Mouse (Mus musculus) midbrain, postnatal 0 days (tissue): ENCODE measurements at regions not wholly inside any gene's neighbourhood (a gene's known extent, or its start where the extent isn't known, plus 50 kb on each side); places are given as distances from the start of the nearest gene placed in this dataset.

Experiments
- ATAC-seq: fragments of 200-750 bp; cut with Nextera tagmentation; 2 replicates; pipeline ENCODE4 v1.8.0; 2017; ENCODE audit warnings: moderate number of reproducible peaks, mild to moderate bottlenecking, moderate TSS enrichment, moderate library complexity; ENCODE audit not compliant: low FRiP score
- DNase-seq: peaks from one replicate; pipeline ENCODE4 v3.0.0-alpha.2; 2015; ENCODE audit warnings: low spot score
- H3K27ac ChIP-seq: fragments of 300-500 bp; sonication (generic); 2 replicates; pipeline ENCODE4 v1.5.1; 2014; ENCODE audit warnings: low read depth, mild to moderate bottlenecking, low read length, mixed read lengths
- H3K27me3 ChIP-seq: fragments of 300-500 bp; sonication (generic); 2 replicates; pipeline ENCODE4 v1.6.1; 2014; ENCODE audit warnings: low read length, control low read depth, mixed read lengths; ENCODE audit not compliant: insufficient read depth
- H3K36me3 ChIP-seq: fragments of 300-500 bp; sonication (generic); 2 replicates; pipeline ENCODE4 v1.6.1; 2014; ENCODE audit warnings: low read length, control low read depth, mixed read lengths; ENCODE audit not compliant: insufficient read depth
- H3K4me1 ChIP-seq: fragments of 300-500 bp; sonication (generic); 2 replicates; pipeline ENCODE4 v1.6.1; 2014; ENCODE audit warnings: mild to moderate bottlenecking, control low read depth, antibody characterized with exemption, low read length, mixed read lengths; ENCODE audit not compliant: insufficient read depth
- H3K4me2 ChIP-seq: fragments of 300-500 bp; sonication (generic); 2 replicates; pipeline ENCODE4 v1.6.1; 2014; ENCODE audit warnings: low read depth, mild to moderate bottlenecking, low read length, mixed read lengths; ENCODE audit not compliant: poor library complexity, severe bottlenecking
- H3K4me3 ChIP-seq: fragments of 300-500 bp; sonication (generic); 2 replicates; pipeline ENCODE4 v1.5.1; 2014; ENCODE audit warnings: low read depth, mild to moderate bottlenecking, low read length, moderate library complexity
- H3K9ac ChIP-seq: fragments of 300-500 bp; sonication (generic); replicated peaks from 2 replicates; pipeline ENCODE4 v1.6.1; 2014; ENCODE audit warnings: mild to moderate bottlenecking, low read length, moderate library complexity, mixed read lengths; ENCODE audit not compliant: poor library complexity, severe bottlenecking
- H3K9me3 ChIP-seq: fragments of 300-500 bp; sonication (generic); 2 replicates; pipeline ENCODE4 v1.6.1; 2016; ENCODE audit warnings: low read length, control low read depth
- CTCF ChIP-seq: IDR thresholded peaks from 2 replicates; pipeline ENCODE4 v1.5.1; 2016; ENCODE audit warnings: antibody characterized with exemption, mild to moderate bottlenecking
- WGBS: fragments of 180-500 bp; shearing (Covaris S2); extraction: QIAGEN DNeasy Blood & Tissue Kit; methylation state at CpG from one replicate; pipeline ENCODE4 v1.1.7; 2014; 5-methylcytosine and 5-hydroxymethylcytosine counted together

- Histone ChIP-seq H3K27ac (no peak overlapping the region), H3K9me3 (no peaks in the 10 kb centered on the region), H3K4me1 (no peaks in the 10 kb centered on the region), H3K9ac (no peak overlapping the region), H3K4me3 (no peak overlapping the region), H3K27me3 (no peaks in the 10 kb centered on the region), H3K36me3 (no peaks in the 10 kb centered on the region), H3K4me2 (no peak overlapping the region)
- DNase-seq (no peak), ATAC-seq (no peak)
- 86% methylated on average over 2 of the region's 2 CpGs for WGBS
- no peak for TF ChIP-seq CTCF
These were observed 313.2 kb upstream of the Dpyd start for GRCm38 (mm10) chr3:118248768-118249167.

- no peaks in the 10 kb centered on the region for H3K27me3 ChIP-seq
- no peak for TF ChIP-seq CTCF
- no peak overlapping the region for H3K4me3 ChIP-seq
- H3K36me3 ChIP-seq = no peaks in the 10 kb centered on the region
- no peak overlapping the region for H3K4me2 ChIP-seq
- H3K27ac ChIP-seq = no peak overlapping the region
- H3K4me1 ChIP-seq = no peaks in the 10 kb centered on the region
- H3K9ac ChIP-seq = no peak overlapping the region
- DNase-seq = no peak
- ATAC-seq = no peak
- no peaks in the 10 kb centered on the region for H3K9me3 ChIP-seq
These were observed 286.0 kb upstream of the Dpyd start for GRCm38 (mm10) chr3:118275917-118276316.

- 73% methylated on average over 5 of the region's 5 CpGs for WGBS
- DNase-seq = no peak
These were observed 283.7 kb upstream of the Dpyd start for GRCm38 (mm10) chr3:118278274-118278673.

GRCm38 (mm10) chr3:118286946-118287345 is 275.0 kb upstream of the Dpyd start:
- Histone ChIP-seq H3K36me3 (no peaks in the 10 kb centered on the region), H3K4me1 (no peaks in the 10 kb centered on the region), H3K4me3 (no peak overlapping the region), H3K27ac (no peak overlapping the region), H3K4me2 (no peak overlapping the region), H3K9me3 (no peaks in the 10 kb centered on the region), H3K9ac (no peak overlapping the region), H3K27me3 (no peaks in the 10 kb centered on the region)
- no peak for TF ChIP-seq CTCF
- DNase-seq (peak; percentile 79), ATAC-seq (no peak)
- WGBS = 51% methylated on average over 3 of the region's 3 CpGs

More at GRCm38 (mm10) chr3:118278274-118278673, 283.7 kb upstream of the Dpyd start:
- Histone ChIP-seq H3K9ac (no peak overlapping the region), H3K36me3 (no peaks in the 10 kb centered on the region), H3K27me3 (no peaks in the 10 kb centered on the region), H3K4me1 (no peaks in the 10 kb centered on the region), H3K4me2 (no peak overlapping the region), H3K9me3 (no peaks in the 10 kb centered on the region), H3K4me3 (no peak overlapping the region), H3K27ac (no peak overlapping the region)
- ATAC-seq = no peak
- TF ChIP-seq CTCF = no peak

- no peaks in the 10 kb centered on the region for H3K4me1 ChIP-seq
- 55% methylated on average over 5 of the region's 5 CpGs for WGBS
- TF ChIP-seq CTCF = no peak
- H3K9me3 ChIP-seq = no peaks in the 10 kb centered on the region
- DNase-seq (peak; percentile 68), ATAC-seq (no peak)
- H3K36me3 ChIP-seq = no peaks in the 10 kb centered on the region
- no peaks in the 10 kb centered on the region for H3K27me3 ChIP-seq
- H3K9ac ChIP-seq = no peak overlapping the region
- H3K4me2 ChIP-seq = no peak overlapping the region
- H3K4me3 ChIP-seq = no peak overlapping the region
- H3K27ac ChIP-seq = no peak overlapping the region
These were observed 236.8 kb upstream of the Dpyd start for GRCm38 (mm10) chr3:118325111-118325510.

- no peak overlapping the region for H3K4me3 ChIP-seq
- no peaks in the 10 kb centered on the region for H3K27me3 ChIP-seq
- no peak for TF ChIP-seq CTCF
- DNase-seq = no peak
- no peaks in the 10 kb centered on the region for H3K36me3 ChIP-seq
- no peaks in the 10 kb centered on the region for H3K9me3 ChIP-seq
- H3K4me2 ChIP-seq = no peak overlapping the region
- H3K9ac ChIP-seq = no peak overlapping the region
- no peaks in the 10 kb centered on the region for H3K4me1 ChIP-seq
- no peak for ATAC-seq
- no peak overlapping the region for H3K27ac ChIP-seq
- WGBS = 85% methylated on average over 2 of the region's 2 CpGs
These were observed 233.7 kb upstream of the Dpyd start for GRCm38 (mm10) chr3:118328237-118328636.
